Mouse (Mus musculus) midbrain, embryonic 12.5 days (tissue): Measurements from ENCODE around the gene Phf12. TPM values are rescaled to one million over a fixed set of nuclear protein-coding genes. Genes with fewer than 3 reads are reported as not detected.

Experiments
- ATAC-seq: fragments of 200-750 bp; cut with Nextera tagmentation; 2 replicates; pipeline ENCODE4 v1.8.0; 2017; ENCODE audit warnings: low read depth, moderate TSS enrichment, moderate library complexity; ENCODE audit not compliant: low FRiP score
- H3K27ac ChIP-seq: fragments of 300-500 bp; sonication (generic); replicated peaks from 2 replicates; pipeline ENCODE4 v1.5.1; 2016; ENCODE audit warnings: mild to moderate bottlenecking
- H3K27me3 ChIP-seq: fragments of 300-500 bp; sonication (generic); 2 replicates; pipeline ENCODE4 v1.6.1; 2016; ENCODE audit warnings: mild to moderate bottlenecking
- H3K36me3 ChIP-seq: fragments of 300-500 bp; sonication (generic); 2 replicates; pipeline ENCODE4 v1.6.1; 2016
- H3K4me1 ChIP-seq: fragments of 300-500 bp; sonication (generic); 2 replicates; pipeline ENCODE4 v1.6.1; 2016
- H3K4me2 ChIP-seq: fragments of 300-500 bp; sonication (generic); replicated peaks from 2 replicates; pipeline ENCODE4 v1.6.1; 2016; ENCODE audit warnings: mild to moderate bottlenecking, moderate library complexity
- H3K4me3 ChIP-seq: fragments of 300-500 bp; sonication (generic); 2 replicates; pipeline ENCODE4 v1.5.1; 2016; ENCODE audit warnings: mild to moderate bottlenecking
- H3K9ac ChIP-seq: fragments of 300-500 bp; sonication (generic); replicated peaks from 2 replicates; pipeline ENCODE4 v1.6.1; 2016; ENCODE audit warnings: mild to moderate bottlenecking, moderate library complexity
- H3K9me3 ChIP-seq: fragments of 300-500 bp; sonication (generic); 2 replicates; pipeline ENCODE4 v1.6.1; 2016; ENCODE audit warnings: mild to moderate bottlenecking
- WGBS: fragments of 180-500 bp; shearing (Covaris S2); methylation state at CpG from one replicate; pipeline ENCODE4 v1.1.7; 2016; 5-methylcytosine and 5-hydroxymethylcytosine counted together
- polyA plus RNA-seq: library from polyadenylated mRNA; unstranded; fragments of >200 nt; fragmentation: Nextera tagmentation; extraction: Ambion mirVana; gene quantifications from 2 replicates; pipeline ENCODE4 v1.2.1, GENCODE M21; 2016

Phf12 gene
- polyA plus RNA-seq, 1 experiment from 2014 or later: 31.0 TPM

DNA sequence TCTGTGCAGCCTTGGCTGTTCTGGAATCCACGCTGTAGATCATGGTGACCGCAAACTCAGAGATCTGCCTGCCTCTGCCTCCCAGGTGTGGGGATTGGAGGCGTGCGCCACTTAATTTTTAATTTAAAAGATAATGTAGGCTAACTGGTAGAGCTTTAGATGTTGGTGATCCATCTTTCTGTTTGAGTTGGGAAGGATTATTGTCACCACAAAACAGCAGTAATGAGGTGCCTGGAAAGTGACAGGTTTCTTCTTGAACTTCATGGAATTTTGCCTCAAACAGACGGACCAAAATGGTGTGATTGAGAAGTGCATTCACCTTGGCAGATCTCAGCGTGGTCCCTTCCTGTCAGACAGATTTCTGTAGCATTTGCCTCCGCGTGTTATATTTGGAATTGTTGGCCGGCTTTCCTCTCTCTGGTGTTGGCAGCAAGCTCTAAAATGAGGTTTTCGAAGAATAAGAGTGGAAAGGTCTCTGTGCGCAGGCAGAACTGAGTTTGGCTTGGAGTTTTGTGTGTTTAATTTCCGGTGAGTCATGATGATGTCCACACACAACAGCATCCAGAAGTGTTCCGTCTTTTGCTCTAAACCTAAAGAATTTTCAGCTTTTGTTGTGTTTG is 6.6 kb downstream of the Phf12 start:
- Histone ChIP-seq H3K9ac (no peak overlapping the region), H3K27me3 (no peaks in the 10 kb centered on the region), H3K27ac (no peak overlapping the region), H3K4me1 (peaks cover 13% of the 10 kb centered on the region), H3K9me3 (no peaks in the 10 kb centered on the region), H3K4me3 (no peak overlapping the region), H3K36me3 (peaks cover 38% of the 10 kb centered on the region), H3K4me2 (no peak overlapping the region)
- WGBS: 93% methylated on average over 13 of the region's 13 CpGs
- no peak for ATAC-seq

DNA sequence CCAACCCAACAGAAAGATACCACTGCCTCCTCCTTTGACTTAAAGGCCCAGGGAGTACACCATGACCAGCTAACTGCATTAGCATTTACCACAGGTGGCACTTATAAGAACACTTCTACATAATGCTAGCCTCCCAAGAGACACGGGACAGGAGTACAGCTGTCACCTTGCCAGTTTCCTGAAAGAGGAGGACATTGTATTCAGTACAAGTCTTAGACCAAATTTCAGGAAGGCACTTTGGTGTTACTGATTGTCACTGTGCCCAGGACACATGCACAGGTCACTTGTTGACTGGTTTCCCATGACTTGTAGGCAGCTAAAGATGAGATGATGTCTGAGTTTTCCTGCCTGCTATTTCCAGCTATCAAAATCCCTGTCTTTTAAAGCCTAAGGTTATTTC is 13.0 kb downstream of the Phf12 start:
- no peak for ATAC-seq
- H3K36me3 ChIP-seq: peaks cover 22% of the 10 kb centered on the region
- 81% methylated on average over 1 of the region's 1 CpGs for WGBS
- H3K4me2 ChIP-seq: no peak overlapping the region
- H3K27ac ChIP-seq: no peak overlapping the region
- H3K9me3 ChIP-seq: no peaks in the 10 kb centered on the region
- no peak overlapping the region for H3K9ac ChIP-seq
- H3K4me3 ChIP-seq: no peak overlapping the region
- no peaks in the 10 kb centered on the region for H3K27me3 ChIP-seq
- H3K4me1 ChIP-seq: no peaks in the 10 kb centered on the region

GRCm38 (mm10) chr11:78006446-78006845 is 23.9 kb downstream of the Phf12 start:
- no peak for ATAC-seq
- Histone ChIP-seq H3K4me2 (no peak overlapping the region), H3K36me3 (peaks cover 57% of the 10 kb centered on the region), H3K9me3 (no peaks in the 10 kb centered on the region), H3K4me3 (no peak overlapping the region), H3K27ac (no peak overlapping the region), H3K9ac (no peak overlapping the region), H3K27me3 (no peaks in the 10 kb centered on the region), H3K4me1 (0 out of 2 replicates have a peak, but pooled peaks cover 2% of the 10 kb centered on the region)
- 97% methylated on average over 5 of the region's 5 CpGs for WGBS

GRCm38 (mm10) chr11:78019676-78020075 is 37.1 kb downstream of the Phf12 start:
- ATAC-seq: peak; percentile 49; the same call in 1 of the 2 replicates

DNA sequence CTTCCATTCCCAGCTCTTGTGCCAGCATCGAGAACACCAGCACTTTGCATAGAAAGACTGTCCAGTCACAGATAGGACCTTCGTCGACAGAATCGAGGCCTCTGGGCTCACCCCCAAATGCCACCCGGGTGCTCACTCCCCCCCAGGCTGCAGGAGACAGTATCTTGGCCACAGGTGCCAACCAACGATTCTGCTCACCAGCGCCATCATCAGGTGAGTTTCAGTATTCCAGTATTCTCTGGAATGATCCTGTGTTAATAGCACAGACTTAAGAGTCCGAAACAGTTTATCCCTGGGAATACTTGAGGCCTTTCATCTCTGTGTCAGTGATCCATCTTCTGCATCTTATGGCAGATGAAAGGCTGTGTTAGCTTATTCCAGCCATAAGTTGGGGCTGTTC is 41.1 kb downstream of the Phf12 start:
- WGBS: 89% methylated on average over 8 of the region's 8 CpGs
- Histone ChIP-seq H3K4me3 (no peak overlapping the region), H3K4me2 (no peak overlapping the region), H3K27ac (no peak overlapping the region), H3K36me3 (peaks cover 88% of the 10 kb centered on the region), H3K4me1 (no peaks in the 10 kb centered on the region), H3K9ac (no peak overlapping the region), H3K9me3 (no peaks in the 10 kb centered on the region), H3K27me3 (no peaks in the 10 kb centered on the region)
- no peak for ATAC-seq

More at GRCm38 (mm10) chr11:78019676-78020075, 37.1 kb downstream of the Phf12 start:
- WGBS: 24% methylated on average over 4 of the region's 4 CpGs
- H3K4me3 ChIP-seq: no peak overlapping the region
- no peaks in the 10 kb centered on the region for H3K9me3 ChIP-seq
- H3K27me3 ChIP-seq: no peaks in the 10 kb centered on the region
- peaks cover 89% of the 10 kb centered on the region for H3K36me3 ChIP-seq
- no peak overlapping the region for H3K27ac ChIP-seq
- H3K4me1 ChIP-seq: no peaks in the 10 kb centered on the region
- H3K9ac ChIP-seq: no peak overlapping the region
- H3K4me2 ChIP-seq: no peak overlapping the region

- Histone ChIP-seq H3K4me1 (peaks cover 15% of the 10 kb centered on the region), H3K36me3 (peaks cover 56% of the 10 kb centered on the region), H3K4me3 (no peak overlapping the region), H3K9ac (peak overlapping the region; percentile 15; the same call in 1 of the 2 replicates), H3K27me3 (no peaks in the 10 kb centered on the region), H3K27ac (no peak overlapping the region), H3K9me3 (no peaks in the 10 kb centered on the region), H3K4me2 (no peak overlapping the region)
- WGBS: 90% methylated on average over 8 of the region's 8 CpGs
- no peak for ATAC-seq
These were observed 46.7 kb downstream of the Phf12 start for GRCm38 (mm10) chr11:78029240-78029639.

DNA sequence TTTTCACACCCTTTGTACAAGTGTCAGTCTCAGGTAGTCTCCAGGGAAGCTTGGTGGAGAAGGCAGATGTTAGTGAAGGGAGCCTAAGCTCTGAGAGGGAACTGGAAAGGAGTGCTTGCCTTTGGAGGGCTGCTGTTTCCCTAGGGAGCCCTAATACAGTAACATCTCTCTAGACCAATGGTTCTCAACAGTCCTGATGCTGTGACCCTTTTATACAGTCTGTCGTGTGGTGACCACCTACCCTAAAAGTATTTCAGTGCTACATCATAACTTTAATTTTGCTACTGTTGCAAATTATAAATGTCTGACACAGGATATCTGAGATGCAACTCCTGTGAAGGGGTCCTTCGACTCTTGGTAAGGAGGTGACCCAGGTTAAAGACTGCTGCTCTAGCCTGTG is 48.0 kb downstream of the Phf12 start:
- H3K36me3 ChIP-seq: peaks cover 51% of the 10 kb centered on the region
- H3K9me3 ChIP-seq: no peaks in the 10 kb centered on the region
- no peak overlapping the region for H3K4me2 ChIP-seq
- H3K27ac ChIP-seq: no peak overlapping the region
- no peak overlapping the region for H3K9ac ChIP-seq
- no peak for ATAC-seq
- WGBS: 68% methylated on average over 2 of the region's 2 CpGs
- peaks cover 15% of the 10 kb centered on the region for H3K4me1 ChIP-seq
- H3K27me3 ChIP-seq: no peaks in the 10 kb centered on the region
- no peak overlapping the region for H3K4me3 ChIP-seq

GRCm38 (mm10) chr11:78031389-78031788 is 48.8 kb downstream of the Phf12 start:
- Histone ChIP-seq H3K9ac (no peak overlapping the region), H3K27ac (peak overlapping the region; percentile 94), H3K4me3 (peak overlapping the region; percentile 68; the same call in 1 of the 2 replicates), H3K36me3 (peaks cover 43% of the 10 kb centered on the region), H3K4me2 (peak overlapping the region; percentile 86), H3K9me3 (no peaks in the 10 kb centered on the region), H3K4me1 (peaks cover 15% of the 10 kb centered on the region), H3K27me3 (no peaks in the 10 kb centered on the region)
- ATAC-seq: no peak; the same call in 1 of the 2 replicates
- 43% methylated on average over 6 of the region's 6 CpGs for WGBS

GRCm38 (mm10) chr11:78031947-78032808 is 49.6 kb downstream of the Phf12 start, which contains the start of gene Dhrs13:
Dhrs13 (plus strand) TSS chr11:78032280.
- Histone ChIP-seq H3K4me2 (peak within 1 kb of the TSS; percentile 86), H3K9me3 (no peaks in the 10 kb centered on the region), H3K9ac (peak within 1 kb of the TSS; percentile 80), H3K36me3 (peaks cover 35% of the 10 kb centered on the region), H3K4me1 (peaks cover 16% of the 10 kb centered on the region), H3K4me3 (peak within 1 kb of the TSS; percentile 68), H3K27me3 (no peaks in the 10 kb centered on the region), H3K27ac (peak within 1 kb of the TSS; percentile 94)
- WGBS: under 1% methylated on average over 94 of the region's 96 CpGs
- peak; percentile 87 for ATAC-seq

DNA sequence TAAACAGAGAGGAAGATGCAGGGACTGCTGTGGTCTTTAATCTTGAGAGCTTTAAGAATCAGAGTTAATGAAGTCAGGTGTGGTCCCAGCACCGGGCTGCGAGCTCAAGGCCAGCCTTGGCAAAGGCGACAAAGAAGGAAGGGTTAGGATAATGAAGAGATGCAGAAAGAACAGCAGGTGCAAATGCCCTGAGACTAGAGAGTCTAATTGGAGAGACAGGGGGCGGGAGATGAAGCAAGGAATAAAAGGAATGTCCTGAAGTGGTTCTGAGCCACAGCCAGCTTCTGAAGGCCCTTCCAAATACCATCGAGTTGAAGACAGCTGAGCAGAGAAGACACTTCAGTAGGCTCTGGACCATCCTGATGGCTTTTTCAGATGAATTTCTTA is 50.2 kb downstream of the Phf12 start:
- H3K9ac ChIP-seq: peak overlapping the region; percentile 80
- 7% methylated on average over 5 of the region's 5 CpGs for WGBS
- H3K4me1 ChIP-seq: peaks cover 21% of the 10 kb centered on the region
- H3K36me3 ChIP-seq: peaks cover 29% of the 10 kb centered on the region
- H3K4me2 ChIP-seq: peak overlapping the region; percentile 86
- peak overlapping the region; percentile 68 for H3K4me3 ChIP-seq
- no peaks in the 10 kb centered on the region for H3K27me3 ChIP-seq
- ATAC-seq: no peak
- peak overlapping the region; percentile 94 for H3K27ac ChIP-seq
- no peaks in the 10 kb centered on the region for H3K9me3 ChIP-seq

DNA sequence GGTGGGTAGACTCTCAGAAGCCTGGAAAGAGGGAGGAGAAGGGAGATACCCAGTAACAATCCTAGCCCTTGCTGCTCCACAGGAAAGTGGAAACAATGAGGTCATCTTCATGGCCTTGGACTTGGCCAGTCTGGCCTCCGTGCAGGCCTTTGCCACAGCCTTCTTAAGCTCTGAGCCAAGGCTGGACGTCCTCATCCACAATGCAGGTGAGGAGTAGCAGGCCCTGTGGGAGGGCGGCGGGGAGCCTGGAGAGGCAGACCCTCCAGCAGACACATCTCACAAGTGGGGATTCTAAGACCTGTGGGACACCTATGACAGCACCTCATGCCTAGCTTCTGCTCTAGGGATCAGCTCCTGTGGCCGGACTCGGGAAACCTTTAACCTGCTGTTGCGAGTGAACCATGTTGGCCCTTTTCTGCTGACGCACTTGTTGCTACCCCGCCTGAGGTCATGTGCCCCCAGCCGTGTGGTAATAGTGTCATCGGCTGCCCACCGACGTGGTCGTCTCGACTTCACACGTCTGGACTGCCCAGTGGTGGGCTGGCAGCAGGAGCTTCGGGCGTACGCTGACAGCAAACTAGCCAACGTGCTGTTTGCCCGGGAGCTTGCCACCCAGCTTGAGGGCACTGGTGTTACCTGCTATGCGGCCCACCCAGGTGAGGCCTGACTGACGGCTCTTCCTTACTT is 51.5 kb downstream of the Phf12 start:
- Histone ChIP-seq H3K27ac (no peak overlapping the region), H3K36me3 (peaks cover 16% of the 10 kb centered on the region), H3K4me2 (no peak overlapping the region), H3K27me3 (no peaks in the 10 kb centered on the region), H3K4me1 (peaks cover 29% of the 10 kb centered on the region), H3K9me3 (no peaks in the 10 kb centered on the region), H3K9ac (no peak overlapping the region), H3K4me3 (no peak overlapping the region)
- WGBS: 94% methylated on average over 23 of the region's 23 CpGs
- ATAC-seq: no peak

GRCm38 (mm10) chr11:78036791-78037190 is 54.2 kb downstream of the Phf12 start:
- Histone ChIP-seq H3K36me3 (peaks cover 17% of the 10 kb centered on the region), H3K4me3 (no peak overlapping the region), H3K9ac (no peak overlapping the region), H3K27ac (no peak overlapping the region), H3K4me2 (no peak overlapping the region), H3K9me3 (no peaks in the 10 kb centered on the region), H3K4me1 (peaks cover 28% of the 10 kb centered on the region), H3K27me3 (no peaks in the 10 kb centered on the region)
- ATAC-seq: no peak
- WGBS: 83% methylated on average over 10 of the region's 10 CpGs
